Mouse (Mus musculus): Measurements from ENCODE around the gene Cdkl3.
"Not testable (repeated sequence)": the region's sequence is repeated elsewhere in the genome, so short reads cannot be mapped to it uniquely, and the experiment has no call there.

Gene Cdkl3

GRCm38 (mm10) chr11:52077939-52078338, 73.9 kb downstream of the Cdkl3 start:
- DNase-seq (ENCODE audit: low spot score in 2 of 2): no peak

DNA sequence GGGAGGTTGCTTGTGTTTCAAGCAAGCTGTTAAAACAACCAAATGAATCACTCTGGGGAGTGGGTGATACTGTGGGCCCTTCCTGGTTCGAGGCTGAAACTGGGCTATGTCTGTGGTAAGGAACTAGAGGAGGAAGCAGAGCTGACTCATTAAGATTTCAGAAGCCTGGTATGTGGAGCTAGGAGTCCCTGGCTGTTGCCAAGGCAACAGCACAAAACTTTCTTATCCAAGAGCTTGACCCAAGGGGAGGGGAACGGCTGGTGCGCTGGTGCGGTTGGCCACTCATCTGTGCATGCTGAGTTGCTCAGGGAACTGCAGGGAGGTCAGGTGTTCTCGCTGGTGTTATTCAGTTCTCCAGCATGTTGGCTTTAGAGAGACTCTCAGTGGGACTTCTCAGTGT, 76.0 kb downstream of the Cdkl3 start:
- peak; percentile 38 to 40 for DNase-seq (ENCODE audit: low spot score in 2 of 2)

DNA sequence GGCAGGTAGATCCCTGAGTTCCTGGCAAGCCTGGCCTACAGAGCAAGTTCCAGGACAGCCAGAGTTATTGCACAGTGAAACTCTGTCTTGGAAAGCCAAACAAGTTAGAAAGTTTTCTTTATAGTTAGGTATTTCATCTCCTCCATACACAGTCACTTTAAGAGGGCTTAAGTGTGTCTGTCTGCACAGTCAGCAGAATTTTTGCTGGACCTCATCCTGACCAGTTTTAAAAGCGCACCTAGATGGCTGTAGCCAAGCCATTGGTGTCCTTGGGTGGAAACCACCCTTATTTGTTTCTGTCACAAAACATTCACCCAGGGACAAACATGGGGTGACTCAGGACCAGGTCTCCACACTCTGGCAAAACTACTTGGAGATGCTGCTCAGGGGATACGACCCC, 76.6 kb downstream of the Cdkl3 start:
- no peak for DNase-seq (ENCODE audit: low spot score in 2 of 2)

DNA sequence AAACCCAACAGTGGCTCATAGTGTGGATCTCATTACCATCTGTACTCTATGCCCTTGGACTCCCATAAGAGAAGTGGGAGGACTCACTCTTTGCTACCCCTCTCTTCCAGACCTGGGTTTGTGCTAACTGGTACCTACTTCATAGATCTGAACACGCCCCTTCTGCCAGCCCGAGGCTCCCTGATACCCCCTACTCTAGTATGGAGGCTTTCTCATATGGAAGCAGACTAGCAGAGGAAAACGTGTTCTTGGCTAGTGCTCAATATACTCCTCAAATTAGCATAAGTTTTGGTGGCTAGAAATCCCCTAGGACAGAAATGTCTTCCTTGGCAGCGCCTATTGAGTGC, 81.8 kb downstream of the Cdkl3 start:
- no peak for DNase-seq (ENCODE audit: low spot score in 2 of 2)

DNA sequence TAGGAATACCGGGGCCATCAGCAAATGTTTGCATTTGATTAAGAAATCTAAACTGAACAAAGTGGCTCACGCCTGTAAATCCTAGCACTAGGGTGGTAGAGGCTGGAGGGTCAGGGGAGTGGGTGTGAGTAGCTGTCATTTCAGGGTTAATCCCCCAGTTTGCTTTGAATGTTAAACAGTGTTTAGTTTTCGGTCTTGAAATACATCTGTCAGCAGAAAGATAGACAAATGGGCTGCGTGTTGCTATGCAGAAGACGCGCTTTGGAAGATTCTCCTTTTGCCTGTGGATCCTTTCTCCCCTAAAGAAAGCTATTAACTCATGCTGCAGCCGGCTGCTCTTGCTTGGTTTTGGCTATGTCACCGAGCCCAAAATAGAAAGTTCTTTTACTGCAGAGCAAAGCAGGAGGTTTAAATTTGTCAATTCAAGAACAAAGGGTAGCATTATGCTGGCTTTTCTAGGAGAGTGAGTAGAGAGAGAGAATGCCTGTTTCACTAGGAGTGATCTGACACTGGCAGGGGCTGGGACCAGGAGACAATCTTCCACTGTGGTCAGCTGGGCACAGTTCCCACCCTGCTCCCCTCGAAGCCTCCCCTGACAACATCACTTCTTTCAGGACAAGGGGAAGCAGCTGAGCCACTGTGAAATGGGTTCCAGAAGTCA, 82.3 kb downstream of the Cdkl3 start:
- no peak for DNase-seq (ENCODE audit: low spot score in 2 of 2)

- DNase-seq (ENCODE audit: low spot score in 2 of 2): peak in 1 of 2 experiments; percentile 14
These were observed 85.3 kb downstream of the Cdkl3 start for GRCm38 (mm10) chr11:52089291-52089690.

DNA sequence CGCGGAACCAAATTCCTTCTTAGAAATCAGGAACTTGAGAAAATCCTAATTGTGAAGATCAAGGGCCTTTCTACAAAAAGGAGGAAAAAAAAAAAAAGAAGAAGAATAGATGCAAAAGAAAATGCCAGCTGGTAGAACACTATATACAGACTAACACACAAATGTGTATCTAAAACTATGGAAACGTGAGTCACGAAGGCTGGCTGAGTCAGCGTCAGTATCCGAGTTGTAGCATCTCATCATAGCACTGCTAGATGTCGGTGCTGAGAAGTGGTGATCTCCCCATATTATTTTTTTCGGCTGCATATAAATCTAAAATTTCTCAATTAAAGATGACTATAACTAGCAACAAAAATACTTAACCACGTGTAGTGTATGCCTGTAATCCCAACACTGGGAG, 87.2 kb downstream of the Cdkl3 start:
- DNase-seq (ENCODE audit: low spot score in 2 of 2): no peak

DNA sequence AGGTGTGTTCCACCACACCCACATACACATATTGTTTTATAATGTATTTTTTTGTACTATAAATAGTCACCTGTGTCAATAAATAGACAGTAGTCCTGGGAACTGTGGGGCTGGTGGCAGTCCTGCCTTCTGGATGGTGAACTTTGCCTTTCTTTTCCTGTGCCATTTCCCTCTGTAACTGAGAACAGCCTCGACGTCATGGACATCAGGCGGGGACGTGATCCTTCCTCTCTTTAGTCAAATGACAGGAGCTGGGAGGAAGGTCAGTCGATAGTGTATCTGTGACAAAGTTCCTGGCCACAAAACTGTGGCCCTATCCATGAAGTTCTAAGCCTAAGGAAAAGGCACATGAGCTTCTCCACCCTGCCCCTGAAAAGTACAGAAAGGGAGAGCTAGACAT, 90.5 kb downstream of the Cdkl3 start:
- no peak for DNase-seq (ENCODE audit: low spot score in 2 of 2)

GRCm38 (mm10) chr11:52097016-52097415, 93.0 kb downstream of the Cdkl3 start:
- peak; percentile 62 to 79 for DNase-seq (ENCODE audit: low spot score in 2 of 2)

- DNase-seq (ENCODE audit: low spot score in 2 of 2): no peak
These were observed 93.6 kb downstream of the Cdkl3 start for GRCm38 (mm10) chr11:52097596-52097995.

- peak; percentile 97 to 98 for DNase-seq (ENCODE audit: low spot score in 2 of 2)
These were observed 94.5 kb downstream of the Cdkl3 start, which contains the start of gene Ppp2ca for GRCm38 (mm10) chr11:52098398-52098946. Gene Ppp2ca, plus strand, starts transcription at chr11:52098681.

DNA sequence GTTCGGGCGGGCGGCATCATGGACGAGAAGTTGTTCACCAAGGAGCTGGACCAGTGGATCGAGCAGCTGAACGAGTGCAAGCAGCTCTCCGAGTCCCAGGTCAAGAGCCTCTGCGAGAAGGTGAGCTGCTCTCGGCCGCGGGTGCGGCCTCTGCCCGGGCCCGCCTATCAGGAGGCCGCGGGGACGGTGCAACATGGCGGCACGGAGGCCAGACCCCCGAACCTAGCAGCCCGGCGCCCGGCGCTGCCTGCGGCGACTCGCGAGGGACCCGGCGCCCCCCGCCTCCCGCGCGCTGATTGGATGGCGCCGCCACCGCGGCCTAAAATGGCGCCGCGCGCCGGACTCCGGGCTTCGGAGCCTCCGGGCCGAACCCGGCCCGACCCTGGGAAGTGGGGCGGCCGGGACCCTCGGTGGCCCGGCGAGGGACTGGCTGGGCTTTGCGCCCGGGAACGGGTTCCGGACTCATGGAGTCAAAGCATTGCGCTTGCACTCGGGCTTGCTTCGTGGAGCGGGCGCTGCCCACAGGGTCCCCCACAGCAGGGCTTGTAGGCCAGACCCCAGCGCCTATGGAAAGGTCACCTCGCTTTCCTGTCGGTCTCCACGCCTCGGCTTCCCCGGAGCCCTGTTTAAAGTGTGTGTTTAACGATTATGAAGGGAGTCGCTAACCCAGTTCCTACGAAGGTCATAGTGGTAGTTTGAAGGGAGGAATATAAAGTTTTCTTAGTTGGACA, 95.2 kb downstream of the Cdkl3 start:
- DNase-seq (ENCODE audit: low spot score in 2 of 2): peak; percentile 62 to 66

DNA sequence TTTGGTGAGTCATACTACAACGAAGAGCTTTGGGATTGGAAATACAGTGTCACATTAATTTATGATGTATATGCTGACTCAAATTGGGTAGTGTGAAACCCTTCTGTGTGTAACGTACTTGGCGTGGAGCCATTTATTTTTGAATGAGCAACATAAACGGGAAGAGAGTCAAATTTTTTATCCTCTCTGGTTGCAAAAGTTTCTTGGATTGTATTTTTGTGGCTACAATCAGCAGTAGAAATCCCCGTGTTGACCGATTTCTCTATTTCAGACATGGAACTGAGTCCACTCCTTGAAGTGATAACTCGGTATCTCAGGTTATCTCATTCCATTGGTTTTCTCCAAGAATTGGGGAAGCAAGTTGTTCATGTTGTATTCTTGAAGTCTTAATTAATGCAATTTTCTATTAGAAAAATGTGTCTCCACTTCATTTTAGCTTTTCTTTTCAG, 95.8 kb downstream of the Cdkl3 start:
- no peak for DNase-seq (ENCODE audit: low spot score in 2 of 2)

DNA sequence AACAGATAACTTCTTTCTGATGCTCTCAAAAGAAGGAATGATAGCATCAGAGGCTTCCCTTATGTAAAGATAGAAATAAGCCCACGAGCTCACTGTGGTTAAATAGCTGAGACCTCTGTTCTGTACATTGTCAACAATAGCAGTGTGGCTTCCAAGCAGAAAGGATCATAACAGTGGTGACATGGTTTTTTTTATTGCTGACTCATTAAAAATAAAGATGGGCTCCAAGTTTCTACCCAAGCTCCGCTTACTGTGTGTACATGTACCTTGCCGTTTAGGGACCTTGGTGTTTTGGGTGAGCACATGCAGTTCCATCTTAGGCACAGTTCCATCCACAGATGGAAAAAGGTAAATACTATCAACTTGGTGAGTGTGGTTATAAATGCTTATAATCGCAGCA, 99.0 kb downstream of the Cdkl3 start:
- no peak for DNase-seq (ENCODE audit: low spot score in 2 of 2)

GRCm38 (mm10) chr11:52105503-52105902, 101.5 kb downstream of the Cdkl3 start:
- no peak for DNase-seq (ENCODE audit: low spot score in 2 of 2)

DNA sequence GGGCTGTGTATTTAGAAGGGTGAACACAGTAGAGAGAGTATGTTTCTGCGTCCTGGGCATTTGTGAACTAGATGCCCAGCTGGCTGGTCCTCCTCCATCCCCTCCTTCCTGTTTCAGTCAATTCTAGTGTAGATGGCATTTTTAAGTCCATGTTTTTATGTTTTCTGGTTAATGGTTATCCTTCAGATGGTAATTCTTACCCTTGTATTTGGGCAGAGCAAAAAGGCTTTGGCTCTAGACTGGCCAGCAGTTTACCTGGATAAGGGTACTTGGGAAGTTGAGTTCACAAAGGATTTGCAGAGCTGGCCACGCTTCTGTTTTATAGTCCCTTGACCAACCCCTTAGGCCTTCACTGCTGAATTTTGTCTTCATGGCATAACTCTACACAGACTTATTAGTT, 102.0 kb downstream of the Cdkl3 start:
- no peak for DNase-seq (ENCODE audit: low spot score in 2 of 2)

GRCm38 (mm10) chr11:52106438-52106837, 102.4 kb downstream of the Cdkl3 start:
- no peak for DNase-seq (ENCODE audit: low spot score in 2 of 2)

DNA sequence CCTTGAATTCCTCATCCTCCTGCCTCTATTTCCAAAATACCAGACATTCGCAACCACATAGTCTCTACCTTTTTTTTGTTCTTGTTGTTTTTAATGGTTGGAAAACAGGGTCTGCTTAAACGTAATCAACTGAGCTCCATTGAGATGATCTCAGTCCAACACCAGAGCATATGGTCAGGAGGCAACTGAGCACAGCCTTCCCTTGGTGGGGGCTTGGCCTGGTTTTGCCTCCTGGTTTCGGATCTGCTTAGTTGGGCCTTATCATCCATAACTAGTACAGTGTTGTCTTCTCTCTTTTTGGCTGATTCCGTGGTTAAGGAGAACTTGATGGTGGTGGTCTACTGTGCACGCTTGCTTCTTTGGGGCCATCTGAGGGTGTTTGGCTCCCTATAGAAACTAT, 104.8 kb downstream of the Cdkl3 start:
- DNase-seq (ENCODE audit: low spot score in 2 of 2): no peak

DNA sequence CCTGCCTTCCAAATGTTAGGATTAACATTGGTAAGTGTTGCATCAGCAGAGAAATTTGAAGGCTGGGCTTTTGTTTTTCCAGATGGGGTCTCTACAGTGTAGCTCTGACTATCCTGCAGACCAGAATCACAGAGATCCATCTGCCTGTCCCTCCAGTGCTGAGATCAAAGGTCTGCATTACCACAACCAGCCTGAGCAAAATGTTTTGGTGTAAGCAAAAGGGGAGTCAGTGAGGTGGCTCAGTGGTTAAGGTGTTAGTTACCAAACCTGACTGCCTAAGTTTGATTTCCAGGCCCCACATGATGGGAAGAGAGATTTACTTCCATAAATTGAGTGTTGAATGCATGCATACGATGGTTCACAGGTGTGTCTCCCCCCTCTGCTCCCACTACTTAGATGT, 105.4 kb downstream of the Cdkl3 start:
- peak in 1 of 2 experiments; percentile 23 for DNase-seq (ENCODE audit: low spot score in 2 of 2)

GRCm38 (mm10) chr11:52115479-52115878, 111.5 kb downstream of the Cdkl3 start:
- DNase-seq (ENCODE audit: low spot score in 2 of 2): no peak

- DNase-seq (ENCODE audit: low spot score in 2 of 2): not testable (repeated sequence)
These were observed 112.1 kb downstream of the Cdkl3 start for GRCm38 (mm10) chr11:52116117-52116516.

DNA sequence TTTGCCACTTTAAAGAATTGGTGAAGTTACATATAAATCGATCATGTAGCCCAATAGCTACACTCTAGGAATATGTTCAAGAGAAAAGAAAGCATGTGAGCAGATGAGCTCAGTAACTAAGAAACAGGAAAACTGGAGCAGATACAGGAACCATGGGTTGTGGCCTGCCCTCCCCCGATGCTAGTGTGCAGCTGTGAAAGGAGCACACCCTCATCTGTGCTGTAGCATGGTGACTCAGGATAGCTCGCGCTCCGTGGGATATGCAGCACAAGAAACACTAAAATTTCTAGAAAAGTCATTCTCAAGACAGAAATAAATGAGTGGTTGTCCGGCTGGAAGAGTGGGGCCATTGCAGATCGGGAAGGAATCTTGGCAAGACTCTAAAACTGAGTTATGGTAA, 113.1 kb downstream of the Cdkl3 start:
- no peak for DNase-seq (ENCODE audit: low spot score in 2 of 2)

GRCm38 (mm10) chr11:52120415-52120814, 116.4 kb downstream of the Cdkl3 start:
- not testable (repeated sequence) for DNase-seq (ENCODE audit: low spot score in 2 of 2)
